Mouse (Mus musculus): ENCODE results near the gene Sqor.

DNA sequence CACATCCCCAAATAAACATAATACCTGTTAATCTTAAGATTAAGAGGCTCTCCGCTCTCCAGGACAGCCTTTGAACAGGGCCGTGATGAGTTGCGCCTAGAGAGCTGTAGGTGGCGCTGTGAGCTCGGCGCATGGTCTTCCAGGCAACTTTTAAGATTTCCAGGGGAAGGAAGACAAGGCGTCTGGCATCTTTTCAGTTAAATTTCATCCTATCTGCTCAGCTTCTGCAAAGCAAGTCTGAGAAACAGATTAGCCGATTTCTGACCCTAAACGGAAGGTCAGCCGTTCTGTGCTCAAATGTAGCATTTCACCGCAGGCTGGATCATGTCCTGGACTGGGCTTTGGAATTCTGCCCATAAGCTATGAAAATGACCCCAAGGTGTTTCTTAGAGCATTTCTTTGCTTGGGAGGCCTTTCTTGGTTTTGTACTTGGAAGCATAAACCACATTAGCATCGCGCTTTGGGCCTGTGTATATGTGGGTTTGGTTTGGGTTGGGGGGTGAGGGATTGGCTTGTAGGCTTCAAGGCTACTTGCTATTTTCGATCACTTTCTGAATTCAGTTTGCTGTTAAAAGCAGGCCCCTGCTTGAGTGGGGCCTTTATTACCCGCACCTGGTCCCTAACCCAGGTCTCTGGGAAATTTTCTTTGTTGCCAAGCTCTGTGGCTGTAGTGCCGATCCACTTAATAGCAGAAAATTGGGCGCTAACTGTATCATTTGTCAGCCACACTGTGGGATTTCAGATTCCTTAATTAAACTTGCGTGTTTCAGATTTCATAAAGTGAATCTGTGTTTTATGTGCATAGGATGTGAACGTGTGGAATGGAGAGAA lies 60.6 kb downstream of the Sqor start:
- TF ChIP-seq POLR2A (IDR thresholded peaks at IDR 0.05; ENCODE audit: borderline replicate concordance, insufficient read depth, low read length), result no peak
- TF ChIP-seq CTCF (IDR thresholded peaks at IDR 0.05; ENCODE audit: borderline replicate concordance, insufficient read depth, low read depth, low read length), result peak; percentile 73
